10 mouse cellular contexts compared by ENCODE assay signal in the genomic region with DNA sequence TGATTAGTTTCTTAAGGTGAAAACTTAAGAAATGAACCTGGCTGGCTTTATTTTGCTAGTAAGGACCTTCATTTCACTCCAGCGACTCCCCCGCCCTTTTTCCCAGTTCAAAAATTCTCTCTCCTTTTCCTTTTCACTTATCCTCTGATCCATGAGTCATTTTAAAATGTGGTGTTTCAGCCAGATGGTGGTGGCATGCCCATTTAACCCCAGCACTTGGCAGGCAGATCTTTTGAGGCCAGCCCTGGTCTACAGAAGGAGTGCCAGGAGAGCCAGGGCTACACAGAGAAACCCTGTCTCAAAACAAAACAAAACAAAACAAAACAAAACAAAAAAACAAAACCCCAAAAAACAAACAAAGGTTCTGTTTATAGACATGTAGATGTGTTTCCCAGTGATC.
DNase-seq lines count a peak whose midpoint lies in the region.
"Had no signal": no experiment of that assay in that cellular context is flagged by ENCODE, and none has a peak within 500 bp of the region (broad histone marks: within the 10 kb centered on the region; RNA-seq: fewer than 3 reads in every experiment).

No protein-coding gene starts in this region.

- DNase-seq in cerebellum, adult 11-12 months, result peak; percentile 66
- DNase-seq in cerebellum, adult 8-10 months, result no peak
- DNase-seq in 416B (ENCODE audit: low read depth), result peak; percentile 48
- DNase-seq in cerebellum, adult 18-20 months, result peak; percentile 61 to 73
- DNase-seq in cerebellum, postnatal 36 days, result peak; percentile 54 to 64
- no peak for DNase-seq in lung, postnatal 25 days (ENCODE audit: low spot score)
- DNase-seq in testis, postnatal 14 days (ENCODE audit: low spot score), result no peak
- DNase-seq in heart, adult 11 months, result no peak
- DNase-seq: heart, postnatal 14 days; liver, embryonic 13.5 days had no signal

Comparison
In these comparisons a context has a peak if more than half of its experiments do, and no peak if none do; other contexts are left out.
1. DNase-seq: peak in cerebellum, adult 11-12 months (single experiment), 416B (single experiment), cerebellum, adult 18-20 months (2 of 2) and cerebellum, postnatal 36 days (2 of 2); none in cerebellum, adult 8-10 months (single experiment), lung, postnatal 25 days (single experiment), testis, postnatal 14 days (single experiment) and heart, adult 11 months (single experiment).